Mouse (Mus musculus): Measurements from ENCODE around the gene Dact3. TPM values are rescaled to one million over a fixed set of nuclear protein-coding genes. Genes with fewer than 3 reads are reported as not detected.

Gene Dact3
- polyA plus RNA-seq, 1 experiment, result 5.3 TPM

DNA sequence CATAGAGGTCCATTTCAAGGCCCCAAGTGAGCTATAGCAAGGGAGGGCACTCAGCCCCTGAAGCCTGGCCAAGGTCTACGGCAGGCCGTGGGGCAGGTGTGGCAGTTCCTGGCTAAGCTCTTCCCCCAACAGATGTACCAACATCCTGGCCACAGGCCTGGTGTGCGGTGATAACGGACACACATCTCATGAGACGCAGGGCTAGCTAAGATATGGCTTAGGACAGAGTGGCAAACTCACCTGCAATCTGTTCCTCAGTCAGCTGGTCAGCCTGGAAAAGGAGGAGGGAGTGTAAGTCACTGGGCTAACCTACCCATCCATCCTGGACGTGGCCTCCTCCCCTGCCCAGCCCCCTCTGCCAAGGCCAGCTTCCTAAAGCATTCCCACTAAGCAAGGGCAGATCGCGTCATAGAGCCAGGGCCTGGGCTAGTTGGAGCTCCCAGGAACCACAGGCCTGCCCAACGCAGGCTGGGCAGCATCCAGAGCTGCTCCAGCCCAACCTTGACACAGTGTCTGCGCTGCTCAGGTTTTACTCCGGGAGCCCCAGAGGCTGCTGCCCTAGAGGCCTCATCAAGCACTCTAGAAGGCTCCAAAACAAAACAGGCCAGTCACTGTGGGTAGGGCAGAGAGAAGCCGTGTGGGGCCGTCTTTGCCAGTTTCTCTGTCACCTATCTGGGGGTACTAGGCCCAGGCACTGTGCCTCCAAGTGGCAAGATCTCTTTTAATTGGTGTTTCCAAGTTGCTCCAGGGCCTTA is 44.5 kb downstream of the Dact3 start:
- H3K4me3 ChIP-seq (ENCODE audit: insufficient read depth, poor library complexity, severe bottlenecking), result no peak overlapping the region

DNA sequence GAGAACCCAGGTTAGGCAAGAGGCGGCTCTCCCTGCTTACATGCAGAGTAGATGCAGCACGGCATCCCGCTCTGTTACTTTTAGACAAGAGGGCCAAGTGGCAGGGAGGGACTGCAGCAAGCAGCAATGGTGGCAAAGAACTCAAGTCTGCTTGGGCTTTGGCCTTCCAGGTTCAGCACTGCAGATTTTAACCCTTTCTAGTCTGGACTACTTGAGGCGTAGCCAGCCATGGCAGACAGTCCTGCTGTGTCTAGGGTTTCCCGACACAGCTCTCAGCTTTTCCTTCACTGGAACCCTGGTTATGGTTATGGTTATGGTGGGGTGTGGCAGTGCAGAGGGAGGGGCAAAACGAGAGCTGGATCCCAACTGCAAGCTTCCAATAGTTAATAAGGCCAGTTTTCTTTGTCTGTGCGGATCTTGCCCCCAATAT is 45.0 kb downstream of the Dact3 start:
- no peak for TF ChIP-seq CTCF (IDR thresholded peaks at IDR 0.05; ENCODE audit: control insufficient read depth, insufficient read depth, insufficient read length)
- no peak for TF ChIP-seq MYOD1 (IDR thresholded peaks at IDR 0.05; ENCODE audit: control insufficient read depth, insufficient read length, low read depth)
- no peak for TF ChIP-seq MAX (IDR thresholded peaks at IDR 0.05)
- TF ChIP-seq CEBPB (IDR thresholded peaks at IDR 0.05; ENCODE audit: low read depth), result no peak
- no peak for TF ChIP-seq MYOG (IDR thresholded peaks at IDR 0.05; ENCODE audit: control insufficient read depth, extremely low read depth, insufficient read length)
- no peak for TF ChIP-seq FOSL1 (IDR thresholded peaks at IDR 0.05; ENCODE audit: insufficient read depth, low read length, poor library complexity, severe bottlenecking)
- TF ChIP-seq USF1 (IDR thresholded peaks at IDR 0.05; ENCODE audit: low read depth), result no peak
- Histone ChIP-seq H3K4me3 (ENCODE audit: insufficient read depth, poor library complexity, severe bottlenecking) (no peak overlapping the region), H3K79me2 (ENCODE audit: control insufficient read depth, insufficient read depth) (peaks cover 46% of the 10 kb centered on the region), H3K27me3 (ENCODE audit: control insufficient read depth, insufficient read depth, insufficient read length) (no peaks in the 10 kb centered on the region), H3K36me3 (ENCODE audit: control insufficient read depth, insufficient read depth) (peaks cover 29% of the 10 kb centered on the region), H3K79me3 (ENCODE audit: low read depth) (peaks cover 32% of the 10 kb centered on the region), H3ac (ENCODE audit: control insufficient read depth, insufficient read length, low read depth) (peak overlapping the region; percentile 20)

More for the DNA sequence above, 44.5 kb downstream of the Dact3 start:
- peaks cover 46% of the 10 kb centered on the region for H3K79me2 ChIP-seq (ENCODE audit: control insufficient read depth, insufficient read depth)
- H3ac ChIP-seq (ENCODE audit: control insufficient read depth, insufficient read length, low read depth), result peak overlapping the region; percentile 20
- TF ChIP-seq FOSL1 (IDR thresholded peaks at IDR 0.05; ENCODE audit: insufficient read depth, low read length, poor library complexity, severe bottlenecking) (no peak), MAX (IDR thresholded peaks at IDR 0.05) (no peak), CEBPB (IDR thresholded peaks at IDR 0.05; ENCODE audit: low read depth) (no peak), CTCF (IDR thresholded peaks at IDR 0.05; ENCODE audit: control insufficient read depth, insufficient read depth, insufficient read length) (no peak), MYOG (IDR thresholded peaks at IDR 0.05; ENCODE audit: control insufficient read depth, extremely low read depth, insufficient read length) (no peak), USF1 (IDR thresholded peaks at IDR 0.05; ENCODE audit: low read depth) (no peak), MYOD1 (IDR thresholded peaks at IDR 0.05; ENCODE audit: control insufficient read depth, insufficient read length, low read depth) (no peak)
- H3K79me3 ChIP-seq (ENCODE audit: low read depth), result peaks cover 32% of the 10 kb centered on the region
- H3K36me3 ChIP-seq (ENCODE audit: control insufficient read depth, insufficient read depth), result peaks cover 30% of the 10 kb centered on the region
- no peaks in the 10 kb centered on the region for H3K27me3 ChIP-seq (ENCODE audit: control insufficient read depth, insufficient read depth, insufficient read length)

DNA sequence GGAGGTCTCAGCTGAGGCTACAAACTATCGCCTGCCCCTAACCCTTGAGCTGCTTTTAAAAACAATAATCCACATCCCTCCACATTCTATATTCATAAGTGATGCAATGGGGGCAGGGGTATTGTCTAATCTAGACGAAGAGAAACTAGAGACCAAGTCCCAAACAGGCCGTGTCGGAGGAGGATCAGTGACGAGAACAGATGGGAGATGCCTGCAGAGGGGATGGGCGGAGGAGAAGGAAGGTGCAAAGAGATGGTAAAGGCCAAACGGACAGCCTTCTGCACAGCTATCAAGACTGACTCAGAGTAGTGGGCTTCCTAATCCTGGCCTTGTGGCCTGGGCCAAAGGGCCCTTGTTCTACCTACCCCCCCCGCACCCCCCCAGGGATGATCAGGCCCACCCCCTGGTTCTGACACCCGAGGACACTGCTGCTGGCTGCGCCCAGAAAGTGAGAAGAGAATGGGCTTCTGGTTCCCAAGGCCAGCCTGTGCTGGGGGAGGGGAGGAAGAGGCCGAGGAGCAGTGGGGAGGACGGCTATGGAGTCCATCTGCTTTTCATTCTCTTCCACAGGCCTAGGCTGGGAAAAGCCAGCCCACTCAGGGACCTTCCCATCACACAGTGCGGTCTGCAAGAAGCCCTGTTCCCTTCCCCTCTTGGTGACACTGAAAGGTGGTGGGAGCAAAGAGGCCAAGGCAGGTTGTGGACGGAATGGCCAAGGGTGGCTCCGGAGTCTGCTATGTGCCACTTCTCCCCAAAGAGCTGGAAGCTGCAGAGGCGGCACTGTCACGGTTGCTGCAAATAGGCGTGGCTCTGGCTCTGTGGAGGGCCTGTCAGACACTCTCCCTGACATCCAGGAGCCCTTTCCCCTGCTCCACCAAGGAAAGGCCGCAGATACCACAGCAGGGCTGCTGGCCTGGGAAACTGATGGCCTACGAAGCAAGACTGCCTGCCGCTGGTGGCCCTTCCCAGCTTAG is 46.0 kb downstream of the Dact3 start:
- Histone ChIP-seq H3K27me3 (ENCODE audit: control insufficient read depth, insufficient read depth, insufficient read length) (no peaks in the 10 kb centered on the region), H3ac (ENCODE audit: control insufficient read depth, insufficient read length, low read depth) (no peak overlapping the region), H3K36me3 (ENCODE audit: control insufficient read depth, insufficient read depth) (peaks cover 29% of the 10 kb centered on the region), H3K4me3 (ENCODE audit: insufficient read depth, poor library complexity, severe bottlenecking) (no peak overlapping the region), H3K79me2 (ENCODE audit: control insufficient read depth, insufficient read depth) (peaks cover 46% of the 10 kb centered on the region), H3K79me3 (ENCODE audit: low read depth) (peaks cover 32% of the 10 kb centered on the region)
- TF ChIP-seq MYOD1 (IDR thresholded peaks at IDR 0.05; ENCODE audit: control insufficient read depth, insufficient read length, low read depth) (no peak), CTCF (IDR thresholded peaks at IDR 0.05; ENCODE audit: control insufficient read depth, insufficient read depth, insufficient read length) (no peak), MAX (IDR thresholded peaks at IDR 0.05) (no peak), USF1 (IDR thresholded peaks at IDR 0.05; ENCODE audit: low read depth) (no peak), FOSL1 (IDR thresholded peaks at IDR 0.05; ENCODE audit: insufficient read depth, low read length, poor library complexity, severe bottlenecking) (no peak), MYOG (IDR thresholded peaks at IDR 0.05; ENCODE audit: control insufficient read depth, extremely low read depth, insufficient read length) (no peak)

DNA sequence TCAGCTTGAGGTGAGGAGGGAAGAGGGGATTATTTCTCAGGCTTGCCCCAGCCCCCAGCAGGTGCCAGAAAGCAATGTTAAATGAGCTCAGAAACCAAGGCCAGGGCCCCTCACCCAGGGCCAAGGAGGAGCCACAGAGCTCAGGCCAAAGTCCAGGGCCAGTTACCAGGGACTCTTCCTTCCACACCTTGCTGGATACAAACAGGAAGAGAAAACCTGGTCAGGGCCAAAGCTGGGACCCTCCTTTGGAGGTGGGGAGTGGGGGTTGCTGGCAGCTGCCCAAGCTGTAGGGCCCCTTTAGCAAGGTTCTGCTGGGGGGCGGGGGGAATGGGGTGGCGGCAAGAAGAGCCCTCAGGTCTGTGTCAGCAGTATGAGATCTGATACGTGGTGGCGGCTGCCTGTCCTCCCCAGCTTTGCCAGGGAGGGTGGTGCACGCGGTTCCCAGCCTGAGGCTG is 46.8 kb downstream of the Dact3 start:
- H3ac ChIP-seq (ENCODE audit: control insufficient read depth, insufficient read length, low read depth), result no peak overlapping the region
- TF ChIP-seq MAX (IDR thresholded peaks at IDR 0.05) (no peak), MYOD1 (IDR thresholded peaks at IDR 0.05; ENCODE audit: control insufficient read depth, insufficient read length, low read depth) (no peak), MYOG (IDR thresholded peaks at IDR 0.05; ENCODE audit: control insufficient read depth, extremely low read depth, insufficient read length) (no peak), FOSL1 (IDR thresholded peaks at IDR 0.05; ENCODE audit: insufficient read depth, low read length, poor library complexity, severe bottlenecking) (no peak), CEBPB (IDR thresholded peaks at IDR 0.05; ENCODE audit: low read depth) (no peak), CTCF (IDR thresholded peaks at IDR 0.05; ENCODE audit: control insufficient read depth, insufficient read depth, insufficient read length) (no peak), USF1 (IDR thresholded peaks at IDR 0.05; ENCODE audit: low read depth) (no peak)
- H3K36me3 ChIP-seq (ENCODE audit: control insufficient read depth, insufficient read depth), result peaks cover 23% of the 10 kb centered on the region
- peaks cover 46% of the 10 kb centered on the region for H3K79me2 ChIP-seq (ENCODE audit: control insufficient read depth, insufficient read depth)
- peaks cover 32% of the 10 kb centered on the region for H3K79me3 ChIP-seq (ENCODE audit: low read depth)
- no peaks in the 10 kb centered on the region for H3K27me3 ChIP-seq (ENCODE audit: control insufficient read depth, insufficient read depth, insufficient read length)
- H3K4me3 ChIP-seq (ENCODE audit: insufficient read depth, poor library complexity, severe bottlenecking), result no peak overlapping the region

DNA sequence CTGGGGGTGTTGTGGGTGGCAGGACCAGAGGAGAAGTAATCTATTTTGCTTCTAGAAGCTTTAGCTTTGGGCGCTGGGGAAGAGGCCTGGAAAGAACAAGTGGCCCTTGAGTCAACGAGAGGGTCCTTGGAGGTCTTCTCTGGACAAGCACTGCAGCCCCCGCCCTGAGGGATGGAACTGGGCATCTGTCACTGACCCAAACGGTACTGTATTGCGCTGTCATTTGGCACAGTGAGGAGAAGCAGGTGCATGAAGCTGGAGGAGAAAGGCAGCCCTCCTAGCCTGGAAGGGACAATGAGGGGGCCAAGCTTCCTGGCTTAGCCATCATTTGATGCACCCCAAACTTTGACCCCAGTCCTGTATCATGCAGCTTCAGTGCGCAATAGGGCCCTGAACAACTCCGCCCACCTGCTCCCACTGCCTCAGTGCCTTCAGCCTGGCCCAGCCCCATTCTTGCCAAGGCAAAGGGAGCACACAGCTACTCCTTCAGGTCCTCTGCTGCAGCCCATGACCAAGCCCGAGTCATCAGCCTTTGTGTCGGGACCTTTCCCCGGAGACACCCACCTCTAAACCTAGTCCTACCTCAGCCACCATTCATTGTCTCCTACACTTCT is 47.4 kb downstream of the Dact3 start:
- Histone ChIP-seq H3ac (ENCODE audit: control insufficient read depth, insufficient read length, low read depth) (peak overlapping the region; percentile 86), H3K27me3 (ENCODE audit: control insufficient read depth, insufficient read depth, insufficient read length) (no peaks in the 10 kb centered on the region), H3K79me3 (ENCODE audit: low read depth) (peaks cover 32% of the 10 kb centered on the region), H3K4me3 (ENCODE audit: insufficient read depth, poor library complexity, severe bottlenecking) (peak overlapping the region; percentile 90), H3K36me3 (ENCODE audit: control insufficient read depth, insufficient read depth) (peaks cover 18% of the 10 kb centered on the region), H3K79me2 (ENCODE audit: control insufficient read depth, insufficient read depth) (peaks cover 46% of the 10 kb centered on the region)
- TF ChIP-seq MYOD1 (IDR thresholded peaks at IDR 0.05; ENCODE audit: control insufficient read depth, insufficient read length, low read depth) (no peak), MAX (IDR thresholded peaks at IDR 0.05) (no peak), FOSL1 (IDR thresholded peaks at IDR 0.05; ENCODE audit: insufficient read depth, low read length, poor library complexity, severe bottlenecking) (no peak), USF1 (IDR thresholded peaks at IDR 0.05; ENCODE audit: low read depth) (no peak), CTCF (IDR thresholded peaks at IDR 0.05; ENCODE audit: control insufficient read depth, insufficient read depth, insufficient read length) (no peak), MYOG (IDR thresholded peaks at IDR 0.05; ENCODE audit: control insufficient read depth, extremely low read depth, insufficient read length) (no peak), CEBPB (IDR thresholded peaks at IDR 0.05; ENCODE audit: low read depth) (no peak)

Data from C2C12 (cell line).